Mouse (Mus musculus) MEL (cell line): ENCODE results near the gene Hspbp1. TPM values are rescaled to one million over a fixed set of nuclear protein-coding genes. Genes with fewer than 3 reads are reported as not detected.

Experiments
- DNase-seq: peaks from one replicate; pipeline ENCODE4 v3.0.0; 2011; ENCODE audit warnings: low read depth, low spot score
- H3K27ac ChIP-seq: 2 replicates; pipeline ENCODE4 v1.5.1; 2012; ENCODE audit warnings: low read depth, mild to moderate bottlenecking, control low read depth, low read length, moderate library complexity; ENCODE audit not compliant: control insufficient read depth
- H3K27me3 ChIP-seq, 2 experiments: fragments of 150-350 bp in 1 of 2; sonication (generic) in 1 of 2; 2 replicates each; pipeline ENCODE4 v1.6.1; 2012; ENCODE audit warnings: low read length in 2 of 2, mild to moderate bottlenecking in 2 of 2, improper control_type of control experiment in 1 of 2, moderate library complexity in 1 of 2; ENCODE audit not compliant: insufficient read depth in 2 of 2, control insufficient read depth in 1 of 2
- H3K36me3 ChIP-seq, 2 experiments: 2 replicates each; pipeline ENCODE4 v1.6.1; 2012 to 2014; ENCODE audit warnings: low read length in 2 of 2, improper control_type of control experiment in 1 of 2, inconsistent platforms in 1 of 2, mild to moderate bottlenecking in 1 of 2; ENCODE audit not compliant: insufficient read depth in 2 of 2, control insufficient read depth in 1 of 2
- H3K4me1 ChIP-seq, 2 experiments: fragments of 150-350 bp in 1 of 2; sonication (generic) in 1 of 2; 2 replicates each; pipeline ENCODE4 v1.6.1; 2012; ENCODE audit warnings: low read length in 2 of 2, improper control_type of control experiment in 1 of 2, mild to moderate bottlenecking in 1 of 2; ENCODE audit not compliant: insufficient read depth in 2 of 2, control insufficient read depth in 1 of 2
- H3K4me3 ChIP-seq, 2 experiments: fragments of 150-350 bp in 1 of 2; sonication (generic) in 1 of 2; 2 replicates each; pipeline ENCODE4 v1.5.1; 2012; ENCODE audit warnings: low read depth in 2 of 2, low read length in 2 of 2, mild to moderate bottlenecking in 2 of 2, moderate library complexity in 2 of 2, control low read depth in 1 of 2, improper control_type of control experiment in 1 of 2; ENCODE audit not compliant: control insufficient read depth in 1 of 2, insufficient read depth in 1 of 2
- H3K79me2 ChIP-seq: 2 replicates; pipeline ENCODE4 v1.6.1; 2012; ENCODE audit warnings: mild to moderate bottlenecking, low read length, moderate library complexity; ENCODE audit not compliant: control insufficient read depth, poor library complexity, insufficient read depth
- H3K9ac ChIP-seq: 2 replicates; pipeline ENCODE4 v1.6.1; 2012; ENCODE audit warnings: low read depth, mild to moderate bottlenecking, control low read depth, low read length, moderate library complexity; ENCODE audit not compliant: control insufficient read depth, poor library complexity, severe bottlenecking
- H3K9me3 ChIP-seq: fragments of 150-350 bp; sonication (generic); replicated peaks from 2 replicates; pipeline ENCODE4 v1.6.1; 2012; ENCODE audit warnings: mild to moderate bottlenecking, low read length, improper control_type of control experiment, moderate library complexity; ENCODE audit not compliant: insufficient read depth
- BHLHE40 ChIP-seq: IDR thresholded peaks from 2 replicates; pipeline ENCODE4 v1.6.1; 2012; ENCODE audit warnings: low read depth, mild to moderate bottlenecking, inconsistent platforms, low read length, improper control_type of control experiment, borderline replicate concordance
- CHD1 ChIP-seq: IDR thresholded peaks from 2 replicates; pipeline ENCODE4 v1.6.1; 2012; ENCODE audit warnings: low read depth, mild to moderate bottlenecking, inconsistent platforms, low read length, improper control_type of control experiment
- CTCF ChIP-seq, 3 experiments: IDR thresholded peaks in 2 of 3; conservative IDR thresholded peaks in 1 of 3; 2 replicates each; pipeline ENCODE4 v1.5.1; 2011 to 2012; ENCODE audit warnings: low read length in 3 of 3, low read depth in 2 of 3, mild to moderate bottlenecking in 2 of 3, improper control_type of control experiment in 1 of 3, inconsistent platforms in 1 of 3, mixed read lengths in 1 of 3, moderate library complexity in 1 of 3; ENCODE audit not compliant: control insufficient read depth in 1 of 3, insufficient read depth in 1 of 3, poor library complexity in 1 of 3, severe bottlenecking in 1 of 3
- ELF1 ChIP-seq: IDR thresholded peaks from 2 replicates; pipeline ENCODE4 v1.6.1; 2014; ENCODE audit warnings: low read depth, mild to moderate bottlenecking, inconsistent platforms, low read length, improper control_type of control experiment, moderate library complexity
- EP300 ChIP-seq, 2 experiments: IDR thresholded peaks; 2 replicates each; pipeline ENCODE4 v1.6.1; 2011; ENCODE audit warnings: improper control_type of control experiment in 2 of 2, low read length in 2 of 2, low read depth in 1 of 2, mild to moderate bottlenecking in 1 of 2
- ETS1 ChIP-seq: IDR thresholded peaks from 2 replicates; pipeline ENCODE4 v1.6.1; 2012; ENCODE audit warnings: low read depth, mild to moderate bottlenecking, inconsistent platforms, low read length, improper control_type of control experiment, moderate library complexity
- GABPA ChIP-seq: IDR thresholded peaks from 2 replicates; pipeline ENCODE4 v1.6.1; 2012; ENCODE audit warnings: low read depth, mild to moderate bottlenecking, inconsistent platforms, low read length, improper control_type of control experiment, moderate library complexity
- GATA1 ChIP-seq: IDR thresholded peaks from 2 replicates; pipeline ENCODE4 v1.6.1; 2011; ENCODE audit warnings: low read depth, low read length, improper control_type of control experiment
- JUND ChIP-seq: IDR thresholded peaks from 2 replicates; pipeline ENCODE4 v1.6.1; 2011; ENCODE audit warnings: low read depth, mild to moderate bottlenecking, improper control_type of control experiment, low read length
- KAT2A ChIP-seq: conservative IDR thresholded peaks from 2 replicates; pipeline ENCODE4 v1.6.1; 2012; ENCODE audit warnings: low read depth, low read length, improper control_type of control experiment, inconsistent platforms
- MAFK ChIP-seq: IDR thresholded peaks from 2 replicates; pipeline ENCODE4 v1.6.1; 2011; ENCODE audit warnings: low read depth, mild to moderate bottlenecking, low read length, improper control_type of control experiment, borderline replicate concordance
- MAZ ChIP-seq: IDR thresholded peaks from 2 replicates; pipeline ENCODE4 v1.6.1; 2012; ENCODE audit warnings: low read depth, mild to moderate bottlenecking, inconsistent platforms, low read length, improper control_type of control experiment
- MYB ChIP-seq: IDR thresholded peaks from 2 replicates; pipeline ENCODE4 v1.6.1; 2011; ENCODE audit warnings: mild to moderate bottlenecking, low read depth, low read length, improper control_type of control experiment
- MYC ChIP-seq: IDR thresholded peaks from 2 replicates; pipeline ENCODE4 v1.6.1; 2011; ENCODE audit warnings: low read depth, mild to moderate bottlenecking, low read length, improper control_type of control experiment, moderate library complexity
- NRF1 ChIP-seq: IDR thresholded peaks from 2 replicates; pipeline ENCODE4 v1.6.1; 2014; ENCODE audit warnings: low read depth, mild to moderate bottlenecking, inconsistent platforms, low read length, improper control_type of control experiment, moderate library complexity; ENCODE audit not compliant: poor library complexity, insufficient read depth, severe bottlenecking
- POLR2A ChIP-seq, 2 experiments: IDR thresholded peaks; 2 replicates each; pipeline ENCODE4 v1.6.1; 2011 to 2012; ENCODE audit warnings: low read length in 2 of 2, mild to moderate bottlenecking in 2 of 2, control low read depth in 1 of 2, improper control_type of control experiment in 1 of 2, low read depth in 1 of 2, moderate library complexity in 1 of 2; ENCODE audit not compliant: control insufficient read depth in 1 of 2, insufficient read depth in 1 of 2, poor library complexity in 1 of 2
- POLR2AphosphoS2 ChIP-seq: IDR thresholded peaks from 2 replicates; pipeline ENCODE4 v1.6.1; 2011; ENCODE audit warnings: low read length, improper control_type of control experiment
- POLR2AphosphoS5 ChIP-seq: IDR thresholded peaks from 2 replicates; pipeline ENCODE4 v1.6.1; 2012; ENCODE audit warnings: low read depth, borderline replicate concordance, mild to moderate bottlenecking, inconsistent platforms, low read length, moderate library complexity, mixed read lengths
- RAD21 ChIP-seq: IDR thresholded peaks from 2 replicates; pipeline ENCODE4 v1.6.1; 2011; ENCODE audit warnings: mild to moderate bottlenecking, low read depth, low read length, improper control_type of control experiment
- RCOR1 ChIP-seq: IDR thresholded peaks from 2 replicates; pipeline ENCODE4 v1.6.1; 2012; ENCODE audit warnings: low read depth, mild to moderate bottlenecking, inconsistent platforms, low read length, improper control_type of control experiment
- SIN3A ChIP-seq: IDR thresholded peaks from 2 replicates; pipeline ENCODE4 v1.6.1; 2012; ENCODE audit warnings: low read length, improper control_type of control experiment, inconsistent platforms
- SMC3 ChIP-seq: IDR thresholded peaks from 2 replicates; pipeline ENCODE4 v1.6.1; 2011; ENCODE audit warnings: low read depth, low read length, improper control_type of control experiment
- TCF12 ChIP-seq: IDR thresholded peaks from 2 replicates; pipeline ENCODE4 v1.6.1; 2014; ENCODE audit warnings: low read depth, mild to moderate bottlenecking, inconsistent platforms, low read length, improper control_type of control experiment, moderate library complexity
- USF2 ChIP-seq, 2 experiments: IDR thresholded peaks; 2 replicates each; pipeline ENCODE4 v1.6.1; 2011 to 2012; ENCODE audit warnings: improper control_type of control experiment in 2 of 2, low read length in 2 of 2, borderline replicate concordance in 1 of 2, inconsistent platforms in 1 of 2, low read depth in 1 of 2, mild to moderate bottlenecking in 1 of 2; ENCODE audit not compliant: insufficient read depth in 1 of 2
- ZC3H11A ChIP-seq: IDR thresholded peaks from 2 replicates; pipeline ENCODE4 v1.6.1; 2012; ENCODE audit warnings: low read depth, mild to moderate bottlenecking, inconsistent platforms, low read length, improper control_type of control experiment
- ZNF384 ChIP-seq: IDR thresholded peaks from 2 replicates; pipeline ENCODE4 v1.6.1; 2012; ENCODE audit warnings: low read depth, mild to moderate bottlenecking, inconsistent platforms, low read length, improper control_type of control experiment
- polyA plus RNA-seq, 2 experiments: library from polyadenylated mRNA; stranded (reverse) in 1 of 2; unstranded in 1 of 2; fragments of >175 nt in 1 of 2; fragments of >200 nt in 1 of 2; gene quantifications; 2 replicates each; pipeline versions ENCODE4 v1.2.1 to v1.2.4; 2012; ENCODE audit warnings: low replicate concordance in 2 of 2, low read depth in 1 of 2; ENCODE audit not compliant: insufficient read length in 2 of 2, insufficient read depth in 1 of 2, missing spikeins in 1 of 2
- total RNA-seq: library from RNA; depleted of rRNA; stranded (reverse); fragments of 300-350 nt; gene quantifications from 2 replicates; pipeline ENCODE4 v1.2.3, GENCODE M21; 2012

Gene Hspbp1
- total and polyA plus RNA-seq, 3 experiments: 101 to 111 TPM; not detected in 1

- TF ChIP-seq MYC (no peak), TCF12 (no peak), RAD21 (no peak), BHLHE40 (no peak), ZC3H11A (no peak), POLR2AphosphoS2 (no peak; the same call in 1 of the 2 replicates), GABPA (no peak), USF2 (IDR thresholded peaks at IDR 0.05; ENCODE audit: borderline replicate concordance in 1 of 2, insufficient read depth in 1 of 2, low read depth in 1 of 2, low read length in 2 of 2) (no peak), ETS1 (0 out of 2 replicates have a peak, but pooled peaks have one; percentile 31)
Measured at GRCm38 (mm10) chr7:4625928-4626327, 58.9 kb downstream of the Hspbp1 start (continued).

GRCm38 (mm10) chr7:4624343-4624742 lies 60.5 kb downstream of the Hspbp1 start:
- H3K4me1 ChIP-seq: peaks cover 0 to 11% of the 10 kb centered on the region in 2 experiments; a peak in 2 of 4 replicates
- TF ChIP-seq SMC3 (peak; percentile 37), MAFK (no peak), CTCF (IDR thresholded peaks at IDR 0.05 in 2 of 3, conservative IDR thresholded peaks at IDR 0.05 in 1 of 3; ENCODE audit: control insufficient read depth in 1 of 3, insufficient read depth in 1 of 3, low read depth in 2 of 3, low read length in 3 of 3, poor library complexity in 1 of 3, severe bottlenecking in 1 of 3) (peak in 2 of 3 experiments; percentile 14 to 39; a peak in 2 of 6 replicates), JUND (no peak), TCF12 (no peak), RAD21 (peak; percentile 23)
- DNase-seq: peak; percentile 36

GRCm38 (mm10) chr7:4623544-4624189 lies 61.2 kb downstream of the Hspbp1 start:
- Histone ChIP-seq H3K27ac (no peak overlapping the region), H3K9me3 (no peaks in the 10 kb centered on the region), H3K27me3 (no peaks in the 10 kb centered on the region), H3K4me1 (peaks cover 0 to 9% of the 10 kb centered on the region in 2 experiments; a peak in 2 of 4 replicates), H3K79me2 (no peaks in the 10 kb centered on the region), H3K4me3 (no peak overlapping the region), H3K9ac (no peak overlapping the region), H3K36me3 (peaks cover 0 to 3% of the 10 kb centered on the region in 2 experiments; a peak in 2 of 4 replicates)
- DNase-seq: peak; percentile 74
- TF ChIP-seq POLR2AphosphoS5 (no peak), SMC3 (peak; percentile 82), ZNF384 (no peak), RCOR1 (no peak), MYC (no peak), TCF12 (peak; percentile 13; the same call in 1 of the 2 replicates), POLR2AphosphoS2 (no peak), KAT2A (no peak), GATA1 (no peak), MAZ (0 out of 2 replicates have a peak, but pooled peaks have one; percentile 56), BHLHE40 (no peak), POLR2A (IDR thresholded peaks at IDR 0.05; ENCODE audit: control insufficient read depth in 1 of 2, insufficient read depth in 1 of 2, low read depth in 1 of 2, low read length in 2 of 2, poor library complexity in 1 of 2) (no peak), USF2 (IDR thresholded peaks at IDR 0.05; ENCODE audit: borderline replicate concordance in 1 of 2, insufficient read depth in 1 of 2, low read depth in 1 of 2, low read length in 2 of 2) (no peak), ELF1 (0 out of 2 replicates have a peak, but pooled peaks have one; percentile 9), SIN3A (no peak), MYB (no peak), CTCF (IDR thresholded peaks at IDR 0.05 in 2 of 3, conservative IDR thresholded peaks at IDR 0.05 in 1 of 3; ENCODE audit: control insufficient read depth in 1 of 3, insufficient read depth in 1 of 3, low read depth in 2 of 3, low read length in 3 of 3, poor library complexity in 1 of 3, severe bottlenecking in 1 of 3) (peak; percentile 38 to 81 (median 76)), EP300 (IDR thresholded peaks at IDR 0.05; ENCODE audit: low read depth in 1 of 2, low read length in 2 of 2) (no peak), NRF1 (no peak), CHD1 (no peak)

More at GRCm38 (mm10) chr7:4624343-4624742, 60.5 kb downstream of the Hspbp1 start:
- no peak overlapping the region for H3K4me3 ChIP-seq
- no peaks in the 10 kb centered on the region for H3K9me3 ChIP-seq
- H3K27me3 ChIP-seq: no peaks in the 10 kb centered on the region
- no peak overlapping the region for H3K27ac ChIP-seq
- no peaks in the 10 kb centered on the region for H3K79me2 ChIP-seq
- no peak overlapping the region for H3K9ac ChIP-seq
- H3K36me3 ChIP-seq: peaks cover 0 to 5% of the 10 kb centered on the region in 2 experiments; a peak in 2 of 4 replicates
